Mouse (Mus musculus): ENCODE results near the gene Zfp568. TPM values are rescaled to one million over a fixed set of nuclear protein-coding genes. Genes with fewer than 3 reads are reported as not detected.

Zfp568 gene
- total and polyA plus RNA-seq, 2 experiments from 2014 or later: 2.1 to 7.3 TPM

DNA sequence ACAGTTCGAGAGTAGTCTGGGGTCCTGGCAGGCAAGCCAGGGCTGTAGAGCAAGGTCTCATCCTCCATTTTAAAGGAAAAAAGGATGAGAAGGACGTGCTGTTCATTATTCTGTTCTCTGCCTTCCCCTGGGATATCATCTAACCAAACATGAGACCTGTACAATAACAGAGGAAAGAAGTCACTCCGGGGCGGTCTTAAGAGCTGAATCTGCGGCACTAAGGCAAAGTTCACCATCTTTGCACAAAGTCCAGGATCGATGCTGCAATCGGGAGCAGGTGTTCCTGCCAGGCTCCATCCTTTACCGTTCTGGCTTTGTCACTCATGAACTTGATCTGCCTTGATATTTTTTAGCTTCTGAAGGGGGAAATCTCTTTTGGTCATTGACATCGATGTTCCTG lies 13.1 kb upstream of the Zfp568 start:
- Histone ChIP-seq H3K36me3 (ENCODE audit: insufficient read depth) (no peaks in the 10 kb centered on the region), H3K4me1 (ENCODE audit: insufficient read depth) (no peaks in the 10 kb centered on the region), H3K27me3 (ENCODE audit: insufficient read depth, low read length) (no peaks in the 10 kb centered on the region), H3K4me3 (ENCODE audit: low read depth, low read length) (no peak overlapping the region), H3K27ac (ENCODE audit: low read depth, low read length) (no peak overlapping the region), H3K4me2 (ENCODE audit: low read depth) (no peak overlapping the region), H3K9ac (no peak overlapping the region), H3K9me3 (ENCODE audit: low read length) (no peaks in the 10 kb centered on the region)
- ATAC-seq (no peak), DNase-seq (no peak)
- TF ChIP-seq CTCF (IDR thresholded peaks at IDR 0.05; ENCODE audit: low read depth): no peak
- 92% methylated on average over 9 of the region's 9 CpGs for WGBS

DNA sequence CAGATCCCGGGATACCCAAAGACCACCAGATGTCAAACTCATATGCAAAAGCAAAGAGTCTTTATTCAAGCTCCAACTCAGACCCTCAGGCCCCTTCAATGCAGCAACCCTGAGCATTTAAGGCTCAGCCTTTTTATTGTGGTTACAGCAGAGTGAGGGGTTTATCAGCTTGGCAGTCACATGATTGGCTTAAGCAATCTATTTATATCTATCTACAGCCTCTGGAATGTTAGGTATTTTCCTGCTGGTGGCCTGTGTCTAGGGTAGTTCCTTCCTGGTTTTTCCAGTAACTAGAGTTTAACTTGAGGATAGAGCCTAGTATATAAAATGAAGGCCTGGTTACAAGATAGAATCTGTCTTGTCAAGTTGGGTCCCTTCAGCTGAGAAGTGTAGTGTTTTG lies 3.0 kb upstream of the Zfp568 start:
- no peak for TF ChIP-seq CTCF (IDR thresholded peaks at IDR 0.05; ENCODE audit: low read depth)
- H3K9me3 ChIP-seq (ENCODE audit: low read length): no peaks in the 10 kb centered on the region
- no peak overlapping the region for H3K9ac ChIP-seq
- WGBS: 97% methylated on average over 1 of the region's 1 CpGs
- H3K4me3 ChIP-seq (ENCODE audit: low read depth, low read length): no peak overlapping the region
- no peak for DNase-seq
- H3K36me3 ChIP-seq (ENCODE audit: insufficient read depth): no peaks in the 10 kb centered on the region
- H3K27me3 ChIP-seq (ENCODE audit: insufficient read depth, low read length): no peaks in the 10 kb centered on the region
- H3K4me1 ChIP-seq (ENCODE audit: insufficient read depth): peaks cover 11% of the 10 kb centered on the region; the same call in 1 of the 2 replicates
- no peak overlapping the region for H3K27ac ChIP-seq (ENCODE audit: low read depth, low read length)
- no peak for ATAC-seq
- H3K4me2 ChIP-seq (ENCODE audit: low read depth): no peak overlapping the region

DNA sequence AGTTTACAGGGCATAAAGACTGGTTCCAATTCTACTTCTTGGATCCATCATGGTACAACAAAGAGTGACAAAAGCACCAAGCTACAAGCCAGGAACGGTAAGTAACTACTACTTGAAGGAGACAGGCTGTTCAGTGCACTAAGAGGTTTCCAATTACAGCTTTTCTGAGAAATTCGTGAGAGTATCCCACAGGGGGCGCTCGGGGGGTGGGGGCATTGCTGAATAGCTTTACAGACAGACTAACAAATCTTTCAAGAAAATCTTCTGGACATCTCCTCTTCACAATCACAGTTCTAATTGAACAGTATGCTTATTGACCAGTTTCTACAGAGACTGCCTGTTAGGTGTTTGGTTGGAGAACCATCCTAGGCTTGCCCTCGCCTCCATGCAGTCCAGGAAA lies 2.3 kb upstream of the Zfp568 start:
- H3K4me2 ChIP-seq (ENCODE audit: low read depth): no peak overlapping the region
- 49% methylated on average over 5 of the region's 5 CpGs for WGBS
- H3K9me3 ChIP-seq (ENCODE audit: low read length): no peaks in the 10 kb centered on the region
- no peak overlapping the region for H3K27ac ChIP-seq (ENCODE audit: low read depth, low read length)
- ATAC-seq: no peak
- no peak for TF ChIP-seq CTCF (IDR thresholded peaks at IDR 0.05; ENCODE audit: low read depth)
- H3K4me1 ChIP-seq (ENCODE audit: insufficient read depth): peaks cover 11% of the 10 kb centered on the region; the same call in 1 of the 2 replicates
- no peak for DNase-seq
- no peaks in the 10 kb centered on the region for H3K27me3 ChIP-seq (ENCODE audit: insufficient read depth, low read length)
- H3K9ac ChIP-seq: no peak overlapping the region
- no peaks in the 10 kb centered on the region for H3K36me3 ChIP-seq (ENCODE audit: insufficient read depth)
- no peak overlapping the region for H3K4me3 ChIP-seq (ENCODE audit: low read depth, low read length)

DNA sequence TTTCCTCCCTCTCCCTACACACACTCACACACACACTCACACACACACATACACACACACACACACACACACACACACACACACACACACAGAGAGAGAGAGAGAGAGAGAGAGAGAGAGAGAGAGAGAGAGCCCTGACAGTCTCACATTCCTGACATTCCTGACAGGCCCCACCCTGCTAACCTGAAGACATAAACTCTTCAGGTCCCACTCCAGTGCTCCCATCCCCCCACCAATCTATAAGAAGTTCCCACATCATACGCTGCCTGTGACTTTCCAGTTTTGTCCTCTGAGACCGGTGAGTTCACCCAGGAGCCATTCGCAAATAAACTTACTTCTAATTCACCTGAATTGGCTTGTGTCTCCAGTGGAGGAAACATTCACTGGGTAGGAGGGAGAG lies 1.9 kb upstream of the Zfp568 start:
- DNase-seq (no peak), ATAC-seq (no peak)
- H3K4me1 ChIP-seq (ENCODE audit: insufficient read depth): peaks cover 11% of the 10 kb centered on the region; the same call in 1 of the 2 replicates
- 91% methylated on average over 3 of the region's 3 CpGs for WGBS
- no peak for TF ChIP-seq CTCF (IDR thresholded peaks at IDR 0.05; ENCODE audit: low read depth)
- H3K9me3 ChIP-seq (ENCODE audit: low read length): no peaks in the 10 kb centered on the region
- H3K27me3 ChIP-seq (ENCODE audit: insufficient read depth, low read length): no peaks in the 10 kb centered on the region
- H3K36me3 ChIP-seq (ENCODE audit: insufficient read depth): no peaks in the 10 kb centered on the region
- H3K4me3 ChIP-seq (ENCODE audit: low read depth, low read length): no peak overlapping the region
- no peak overlapping the region for H3K9ac ChIP-seq
- no peak overlapping the region for H3K27ac ChIP-seq (ENCODE audit: low read depth, low read length)
- H3K4me2 ChIP-seq (ENCODE audit: low read depth): no peak overlapping the region

DNA sequence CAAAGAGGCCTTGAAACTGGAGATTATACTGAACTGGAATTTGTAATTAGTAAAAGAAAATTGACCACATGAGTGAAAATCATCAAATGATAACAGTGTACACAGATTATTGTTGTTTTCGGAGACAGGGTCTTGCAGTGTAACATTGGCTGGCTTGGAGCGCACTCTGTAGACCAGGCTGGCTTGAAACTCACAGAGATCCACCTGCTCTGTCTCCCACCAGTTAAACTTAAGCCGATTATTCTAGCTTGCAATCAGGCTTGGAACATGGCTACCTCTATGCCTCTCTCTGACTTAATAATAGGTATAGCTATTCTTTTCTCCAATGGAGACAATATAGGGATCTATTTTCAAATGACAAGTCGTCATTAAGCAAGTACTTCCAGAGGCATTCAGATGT lies 1.4 kb upstream of the Zfp568 start:
- no peaks in the 10 kb centered on the region for H3K36me3 ChIP-seq (ENCODE audit: insufficient read depth)
- ATAC-seq (no peak), DNase-seq (no peak)
- peaks cover 11% of the 10 kb centered on the region; the same call in 1 of the 2 replicates for H3K4me1 ChIP-seq (ENCODE audit: insufficient read depth)
- H3K9me3 ChIP-seq (ENCODE audit: low read length): no peaks in the 10 kb centered on the region
- H3K27ac ChIP-seq (ENCODE audit: low read depth, low read length): no peak overlapping the region
- no peaks in the 10 kb centered on the region for H3K27me3 ChIP-seq (ENCODE audit: insufficient read depth, low read length)
- H3K9ac ChIP-seq: no peak overlapping the region
- TF ChIP-seq CTCF (IDR thresholded peaks at IDR 0.05; ENCODE audit: low read depth): no peak
- WGBS: 77% methylated on average over 4 of the region's 4 CpGs
- H3K4me2 ChIP-seq (ENCODE audit: low read depth): 0 out of 2 replicates have a peak overlapping the region, but pooled peaks have one; percentile 74
- H3K4me3 ChIP-seq (ENCODE audit: low read depth, low read length): no peak overlapping the region

DNA sequence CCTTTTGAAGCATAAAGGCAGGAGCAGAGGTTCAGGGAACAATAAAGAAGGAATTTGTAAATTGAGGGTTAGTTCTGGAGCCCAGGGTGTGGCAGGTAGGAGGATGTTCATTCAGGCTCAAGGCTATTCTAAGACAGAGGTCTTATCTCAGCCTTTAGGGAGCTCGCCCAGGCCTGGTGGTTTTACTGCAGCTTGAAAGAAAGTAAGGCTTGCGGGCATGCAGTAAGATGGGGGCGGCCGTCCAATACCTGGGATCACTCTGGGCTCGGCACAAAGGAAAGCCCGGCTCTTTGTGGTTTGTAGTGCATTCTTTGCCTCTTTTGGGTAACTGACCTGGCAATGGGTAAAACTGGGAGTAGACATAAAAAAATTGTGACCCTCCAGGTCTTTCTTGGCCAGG lies 824 bp upstream of the Zfp568 start:
- Histone ChIP-seq H3K9me3 (ENCODE audit: low read length) (no peaks in the 10 kb centered on the region), H3K4me3 (ENCODE audit: low read depth, low read length) (peak overlapping the region; percentile 85), H3K36me3 (ENCODE audit: insufficient read depth) (no peaks in the 10 kb centered on the region; the same call in 1 of the 2 replicates), H3K27ac (ENCODE audit: low read depth, low read length) (peak overlapping the region; percentile 81), H3K4me1 (ENCODE audit: insufficient read depth) (peaks cover 11% of the 10 kb centered on the region; the same call in 1 of the 2 replicates), H3K4me2 (ENCODE audit: low read depth) (peak overlapping the region; percentile 74), H3K27me3 (ENCODE audit: insufficient read depth, low read length) (no peaks in the 10 kb centered on the region), H3K9ac (peak overlapping the region; percentile 69)
- no peak for DNase-seq
- no peak for ATAC-seq
- TF ChIP-seq CTCF (IDR thresholded peaks at IDR 0.05; ENCODE audit: low read depth): no peak
- 22% methylated on average over 6 of the region's 6 CpGs for WGBS

DNA sequence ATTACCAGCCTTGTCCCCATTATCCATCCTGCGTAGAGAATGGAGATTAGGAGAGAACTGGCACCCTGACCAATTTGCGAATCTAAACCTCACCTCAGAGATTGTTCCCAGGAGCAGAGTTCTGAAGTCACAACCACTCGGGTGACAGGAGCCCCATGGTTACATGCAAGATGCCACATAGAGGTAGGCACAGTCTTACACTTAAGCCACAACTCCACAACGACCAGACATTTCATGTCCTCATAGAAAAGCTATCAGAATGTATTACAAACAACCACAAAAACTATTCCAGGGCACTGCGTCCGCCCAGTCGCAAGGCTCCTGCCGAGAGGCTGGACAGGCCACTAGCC lies 440 bp upstream of the Zfp568 start:
- H3K4me1 ChIP-seq (ENCODE audit: insufficient read depth): peaks cover 11% of the 10 kb centered on the region; the same call in 1 of the 2 replicates
- DNase-seq (no peak), ATAC-seq (peak; percentile 50; the same call in 1 of the 2 replicates)
- peak overlapping the region; percentile 74 for H3K4me2 ChIP-seq (ENCODE audit: low read depth)
- H3K4me3 ChIP-seq (ENCODE audit: low read depth, low read length): peak overlapping the region; percentile 85
- H3K9ac ChIP-seq: peak overlapping the region; percentile 69
- TF ChIP-seq CTCF (IDR thresholded peaks at IDR 0.05; ENCODE audit: low read depth): no peak
- no peaks in the 10 kb centered on the region for H3K27me3 ChIP-seq (ENCODE audit: insufficient read depth, low read length)
- H3K36me3 ChIP-seq (ENCODE audit: insufficient read depth): no peaks in the 10 kb centered on the region; the same call in 1 of the 2 replicates
- no peaks in the 10 kb centered on the region for H3K9me3 ChIP-seq (ENCODE audit: low read length)
- H3K27ac ChIP-seq (ENCODE audit: low read depth, low read length): peak overlapping the region; percentile 81
- WGBS: under 1% methylated on average over 8 of the region's 8 CpGs
